8 mouse cellular contexts compared by ENCODE assay signal in genomic region chr5:29568848-29569377, GRCm38 (mm10). TPM values are rescaled to one million over a fixed set of nuclear protein-coding genes. Genes with fewer than 3 reads are reported as not detected.
A peak's percentile ranks its signal among the peaks of the same experiment; 100 is the strongest.
DNase-seq lines count a peak whose midpoint lies in the region; ATAC-seq lines count a peak whose summit lies in the region.

Gene Ube3c (plus strand): TSS chr5:29569242.

- peak within 1 kb of the TSS; percentile 90 for H3K9ac ChIP-seq in heart, embryonic 13.5 days
- H3K9ac ChIP-seq in liver, embryonic 12.5 days: peak within 1 kb of the TSS; percentile 90
- H3K9ac ChIP-seq in stomach, embryonic 15.5 days: peak within 1 kb of the TSS; percentile 48

- DNase-seq in CD4-positive, CD25-positive, alpha-beta regulatory T cell, adult 2 months (ENCODE audit: low read depth, low spot score): peak; percentile 99
- DNase-seq in fat pad, adult 2 months (ENCODE audit: extremely low read depth, low read depth, low spot score): peak; percentile 63
- DNase-seq in kidney, postnatal 10 days: peak; percentile 99
- DNase-seq in natural killer cell, adult 2 months (ENCODE audit: low spot score in 2 of 2): peak; percentile 98

- peak within 1 kb of the TSS; percentile 99 for H3K4me2 ChIP-seq in heart, embryonic 13.5 days
- peak within 1 kb of the TSS; percentile 97 for H3K4me2 ChIP-seq in liver, embryonic 12.5 days
- peak within 1 kb of the TSS; percentile 85 for H3K4me2 ChIP-seq in stomach, embryonic 15.5 days

- H3K27ac ChIP-seq in brown adipose tissue, adult 24 weeks (replicated peaks; ENCODE audit: low read depth, low read length): peak within 1 kb of the TSS; percentile 55
- H3K27ac ChIP-seq in heart, embryonic 13.5 days (replicated peaks): peak within 1 kb of the TSS; percentile 96
- peak within 1 kb of the TSS; percentile 96 for H3K27ac ChIP-seq in liver, embryonic 12.5 days
- peak within 1 kb of the TSS; percentile 95 for H3K27ac ChIP-seq in stomach, embryonic 15.5 days

- 0 out of 2 replicates have a peak, but pooled peaks cover 9% of the 10 kb centered on the region for H3K27me3 ChIP-seq in heart, embryonic 13.5 days (replicated peaks)
- no peaks in the 10 kb centered on the region for H3K27me3 ChIP-seq in liver, embryonic 12.5 days (replicated peaks)
- H3K27me3 ChIP-seq in stomach, embryonic 15.5 days (replicated peaks): no peaks in the 10 kb centered on the region

- peak; percentile 89 for ATAC-seq in heart, embryonic 13.5 days (ENCODE audit: extremely low read depth, insufficient number of reproducible peaks, low FRiP score, low TSS enrichment)
- ATAC-seq in liver, embryonic 12.5 days: peak; percentile 96
- peak; percentile 98 for ATAC-seq in stomach, embryonic 15.5 days (ENCODE audit: insufficient read depth, low FRiP score, low read depth)

- no peaks in the 10 kb centered on the region for H3K9me3 ChIP-seq in heart, embryonic 13.5 days
- H3K9me3 ChIP-seq in liver, embryonic 12.5 days (replicated peaks): no peaks in the 10 kb centered on the region
- no peaks in the 10 kb centered on the region for H3K9me3 ChIP-seq in stomach, embryonic 15.5 days

- peaks cover 7% of the 10 kb centered on the region for H3K4me1 ChIP-seq in brown adipose tissue, adult 24 weeks (ENCODE audit: control insufficient read depth, insufficient read depth, insufficient read length, low read length)
- peaks cover 17% of the 10 kb centered on the region for H3K4me1 ChIP-seq in heart, embryonic 13.5 days
- H3K4me1 ChIP-seq in liver, embryonic 12.5 days: peaks cover 25% of the 10 kb centered on the region
- H3K4me1 ChIP-seq in stomach, embryonic 15.5 days: peaks cover 12% of the 10 kb centered on the region

- H3K36me3 ChIP-seq in heart, embryonic 13.5 days: peaks cover 23% of the 10 kb centered on the region
- H3K36me3 ChIP-seq in liver, embryonic 12.5 days: peaks cover 31% of the 10 kb centered on the region
- no peaks in the 10 kb centered on the region for H3K36me3 ChIP-seq in stomach, embryonic 15.5 days

- peak within 1 kb of the TSS; percentile 83 for H3K4me3 ChIP-seq in brown adipose tissue, adult 24 weeks (ENCODE audit: insufficient read depth, low read depth, low read length)
- peak within 1 kb of the TSS; percentile 91 for H3K4me3 ChIP-seq in heart, embryonic 13.5 days
- peak within 1 kb of the TSS; percentile 80 for H3K4me3 ChIP-seq in liver, embryonic 12.5 days
- peak within 1 kb of the TSS; percentile 67 for H3K4me3 ChIP-seq in stomach, embryonic 15.5 days (replicated peaks)

- under 1% methylated on average over 72 of the region's 72 CpGs for WGBS in heart, embryonic 13.5 days
- WGBS in liver, embryonic 12.5 days (ENCODE audit: insufficient replicate concordance): under 1% methylated on average over 72 of the region's 72 CpGs
- under 1% methylated on average over 72 of the region's 72 CpGs for WGBS in stomach, embryonic 15.5 days

RNA-seq across cellular contexts. Expression of gene Ube3c, which starts in this region (rescaled TPM):
- 18.5 and 22.0 TPM in 2 replicates for polyA plus RNA-seq in brown adipose tissue, adult 24 weeks (2012; ENCODE audit: insufficient read depth, insufficient read length, missing spikeins)
- 12.3 and 17.1 TPM in 2 replicates for polyA plus RNA-seq in heart, embryonic 13.5 days (2015; fragmentation: Nextera tagmentation; extraction: Ambion mirVana)
- polyA plus RNA-seq in liver, embryonic 12.5 days (2016; fragmentation: Nextera tagmentation; extraction: Ambion mirVana): 28.2 and 28.7 TPM in 2 replicates
- 27.8 and 29.7 TPM in 2 replicates for polyA plus RNA-seq in stomach, embryonic 15.5 days (2015; fragmentation: Nextera tagmentation; extraction: Ambion mirVana)

Comparison
In these comparisons a context has a peak if more than half of its experiments do, and no peak if none do; other contexts are left out.
1. Peak in every context shown above with its lines: DNase-seq, ATAC-seq, H3K4me3 ChIP-seq and H3K27ac ChIP-seq.